Mouse (Mus musculus): ENCODE results near the gene Vwa3b. TPM values are rescaled to one million over a fixed set of nuclear protein-coding genes. Genes with fewer than 3 reads are reported as not detected.

Vwa3b gene
- polyA plus RNA-seq, 1 experiment from 2014 or later: 0.52 TPM

- no peaks in the 10 kb centered on the region for H3K9me3 ChIP-seq
- 29% methylated on average over 6 of the region's 6 CpGs for WGBS
- H3K4me3 ChIP-seq: no peak overlapping the region
- H3K27me3 ChIP-seq: peaks cover 23% of the 10 kb centered on the region
- H3K36me3 ChIP-seq: no peaks in the 10 kb centered on the region
- 0 out of 2 replicates have a peak overlapping the region, but pooled peaks have one; percentile 14 for H3K4me2 ChIP-seq
- no peak overlapping the region for H3K9ac ChIP-seq
- peaks cover 23% of the 10 kb centered on the region for H3K4me1 ChIP-seq (replicated peaks)
- no peak overlapping the region for H3K27ac ChIP-seq (replicated peaks)
- peak; percentile 95 for ATAC-seq (ENCODE audit: low read depth)
Observed at GRCm38 (mm10) chr1:37220134-37220907, 193.9 kb downstream of the Vwa3b start.

GRCm38 (mm10) chr1:37222002-37222401 lies 195.6 kb downstream of the Vwa3b start:
- Histone ChIP-seq H3K27ac (replicated peaks) (no peak overlapping the region), H3K36me3 (no peaks in the 10 kb centered on the region), H3K9me3 (no peaks in the 10 kb centered on the region), H3K27me3 (peaks cover 19% of the 10 kb centered on the region), H3K4me1 (replicated peaks) (peaks cover 23% of the 10 kb centered on the region), H3K4me3 (no peak overlapping the region), H3K4me2 (no peak overlapping the region), H3K9ac (no peak overlapping the region)
- ATAC-seq (ENCODE audit: low read depth): no peak
- 80% methylated on average over 7 of the region's 7 CpGs for WGBS

GRCm38 (mm10) chr1:37230404-37230803 lies 204.0 kb downstream of the Vwa3b start:
- H3K9ac ChIP-seq: no peak overlapping the region
- H3K4me3 ChIP-seq: no peak overlapping the region
- H3K4me2 ChIP-seq: no peak overlapping the region
- WGBS: 73% methylated on average over 6 of the region's 6 CpGs
- 0 out of 2 replicates have a peak, but pooled peaks cover 4% of the 10 kb centered on the region for H3K9me3 ChIP-seq
- no peak for ATAC-seq (ENCODE audit: low read depth)
- no peaks in the 10 kb centered on the region for H3K4me1 ChIP-seq (replicated peaks)
- no peaks in the 10 kb centered on the region for H3K36me3 ChIP-seq
- H3K27ac ChIP-seq (replicated peaks): no peak overlapping the region
- no peaks in the 10 kb centered on the region for H3K27me3 ChIP-seq

- ATAC-seq (ENCODE audit: low read depth): no peak
- H3K4me1 ChIP-seq (replicated peaks): no peaks in the 10 kb centered on the region
- no peak overlapping the region for H3K27ac ChIP-seq (replicated peaks)
Observed at GRCm38 (mm10) chr1:37231295-37231701, 204.9 kb downstream of the Vwa3b start.

More at GRCm38 (mm10) chr1:37231295-37231701, 204.9 kb downstream of the Vwa3b start:
- Histone ChIP-seq H3K9ac (no peak overlapping the region), H3K9me3 (0 out of 2 replicates have a peak, but pooled peaks cover 4% of the 10 kb centered on the region), H3K27me3 (no peaks in the 10 kb centered on the region), H3K36me3 (no peaks in the 10 kb centered on the region), H3K4me3 (no peak overlapping the region), H3K4me2 (no peak overlapping the region)
- WGBS: 79% methylated on average over 6 of the region's 6 CpGs

Other genes starting within 250 kb of the Vwa3b start
- 11.6 and 14.1 TPM in 2 replicates for gene Tmem131, start 82.9 kb upstream of the Vwa3b start, polyA plus RNA-seq (2015; fragmentation: Nextera tagmentation; extraction: Ambion mirVana)
- gene Cnga3, start 187.8 kb downstream of the Vwa3b start, polyA plus RNA-seq (2015; fragmentation: Nextera tagmentation; extraction: Ambion mirVana): not detected in 2 replicates

All from neural tube, embryonic 13.5 days (tissue).